In the genomic region with DNA sequence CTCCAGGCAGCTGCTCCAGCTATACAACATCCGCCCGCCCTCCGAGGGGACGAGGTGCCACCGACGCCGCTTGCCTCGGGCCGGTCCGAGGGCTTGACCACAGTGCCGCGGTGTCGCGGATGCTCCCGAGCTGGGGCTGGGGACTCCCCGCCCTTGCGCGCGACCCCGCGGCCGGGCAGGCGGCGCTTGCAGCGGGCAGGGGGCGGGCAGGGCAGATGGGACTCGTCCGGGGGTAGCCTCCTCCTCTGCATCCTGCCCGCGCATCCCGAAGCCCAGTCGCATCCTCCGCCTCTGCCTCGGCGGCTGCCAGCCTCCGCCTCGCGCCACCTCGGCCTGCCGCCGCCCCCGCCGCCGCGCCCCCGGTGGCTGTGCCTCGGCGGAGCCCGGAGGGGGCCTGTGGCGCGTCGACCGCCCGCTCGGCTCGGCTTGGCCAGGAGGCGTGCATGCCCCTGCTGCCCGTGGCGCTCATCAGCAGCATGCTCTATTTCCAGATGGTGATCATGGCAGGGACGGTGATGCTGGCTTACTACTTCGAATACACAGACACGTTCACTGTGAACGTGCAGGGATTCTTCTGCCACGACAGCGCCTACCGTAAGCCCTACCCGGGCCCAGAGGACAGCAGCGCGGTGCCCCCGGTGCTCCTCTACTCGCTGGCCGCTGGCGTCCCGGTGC, we compare ENCODE assay signal across 8 mouse cellular contexts. TPM values are rescaled to one million over a fixed set of nuclear protein-coding genes. Genes with fewer than 3 reads are reported as not detected.
DNase-seq lines count a peak whose midpoint lies in the region; ATAC-seq and TF ChIP-seq lines count a peak whose summit lies in the region.

No protein-coding gene starts in this region.

- DNase-seq in kidney, adult 9 months: no peak
- no peak for DNase-seq in liver, adult 2 months (ENCODE audit: extremely low read depth, low read depth, low spot score)
- peak; percentile 70 for DNase-seq in retina, embryonic 14.5 days (ENCODE audit: low spot score)
- no peak for DNase-seq in thymus, postnatal 0 days (ENCODE audit: low spot score)

- TF ChIP-seq POLR2A in bone marrow macrophage, adult 2 months (IDR thresholded peaks at IDR 0.05; ENCODE audit: borderline replicate concordance, low read depth, low read length): no peak
- TF ChIP-seq POLR2A in liver, adult 2 months (IDR thresholded peaks at IDR 0.05; ENCODE audit: extremely low read depth, insufficient read depth, low read length): no peak

- peaks cover 31% of the 10 kb centered on the region for H3K27me3 ChIP-seq in kidney, embryonic 14.5 days (ENCODE audit: control insufficient read depth, insufficient read depth, low read length)
- no peaks in the 10 kb centered on the region for H3K27me3 ChIP-seq in forebrain, embryonic 16.5 days (replicated peaks; ENCODE audit: control insufficient read depth, insufficient read depth, low read length)
- H3K27me3 ChIP-seq in intestine, embryonic 15.5 days (replicated peaks): peaks cover 21% of the 10 kb centered on the region
- H3K27me3 ChIP-seq in liver, adult 2 months (ENCODE audit: control insufficient read depth, insufficient read depth, low read length): peaks cover 12% of the 10 kb centered on the region; the same call in 1 of the 2 replicates

- peak; percentile 88 for ATAC-seq in kidney, embryonic 14.5 days (ENCODE audit: low FRiP score, low TSS enrichment)
- ATAC-seq in forebrain, embryonic 16.5 days: peak; percentile 87
- peak; percentile 81 for ATAC-seq in intestine, embryonic 15.5 days

- no peaks in the 10 kb centered on the region for H3K9me3 ChIP-seq in kidney, embryonic 14.5 days (ENCODE audit: control insufficient read depth, low read length)
- no peaks in the 10 kb centered on the region for H3K9me3 ChIP-seq in forebrain, embryonic 16.5 days (ENCODE audit: control insufficient read depth, low read length)
- no peaks in the 10 kb centered on the region for H3K9me3 ChIP-seq in intestine, embryonic 15.5 days

- H3K4me1 ChIP-seq in kidney, embryonic 14.5 days (ENCODE audit: control insufficient read depth, insufficient read depth, low read length): no peaks in the 10 kb centered on the region
- no peaks in the 10 kb centered on the region for H3K4me1 ChIP-seq in bone marrow macrophage, adult 2 months (ENCODE audit: control insufficient read depth, insufficient read depth, low read length)
- peaks cover 8% of the 10 kb centered on the region; the same call in 1 of the 2 replicates for H3K4me1 ChIP-seq in forebrain, embryonic 16.5 days (replicated peaks; ENCODE audit: control insufficient read depth, insufficient read depth, low read length)
- H3K4me1 ChIP-seq in intestine, embryonic 15.5 days (replicated peaks): peaks cover 10% of the 10 kb centered on the region
- no peaks in the 10 kb centered on the region for H3K4me1 ChIP-seq in liver, adult 2 months (ENCODE audit: control insufficient read depth, insufficient read depth, low read length)

- H3K4me2 ChIP-seq in kidney, embryonic 14.5 days (replicated peaks; ENCODE audit: low read depth, low read length): peak overlapping the region; percentile 98
- peak overlapping the region; percentile 91 for H3K4me2 ChIP-seq in forebrain, embryonic 16.5 days (ENCODE audit: low read length)
- H3K4me2 ChIP-seq in intestine, embryonic 15.5 days (replicated peaks): peak overlapping the region; percentile 98

- 1% methylated on average over 55 of the region's 74 CpGs for WGBS in kidney, embryonic 14.5 days
- under 1% methylated on average over 66 of the region's 74 CpGs for WGBS in forebrain, embryonic 16.5 days
- WGBS in intestine, embryonic 15.5 days: 1% methylated on average over 72 of the region's 74 CpGs
- 3% methylated on average over 69 of the region's 74 CpGs for WGBS in liver, adult 2 months

- peak overlapping the region; percentile 38 for H3K9ac ChIP-seq in kidney, embryonic 14.5 days (ENCODE audit: low read depth, low read length)
- peak overlapping the region; percentile 87 for H3K9ac ChIP-seq in forebrain, embryonic 16.5 days (replicated peaks; ENCODE audit: low read depth, low read length)
- peak overlapping the region; percentile 44 for H3K9ac ChIP-seq in intestine, embryonic 15.5 days
- no peak overlapping the region for H3K9ac ChIP-seq in liver, adult 2 months (ENCODE audit: low read depth, low read length)

- peak overlapping the region; percentile 47 for H3K4me3 ChIP-seq in kidney, embryonic 14.5 days (ENCODE audit: low read length)
- H3K4me3 ChIP-seq in bone marrow macrophage, adult 2 months (ENCODE audit: insufficient read depth, low read length): peak overlapping the region; percentile 14
- peak overlapping the region; percentile 79 for H3K4me3 ChIP-seq in forebrain, embryonic 16.5 days (replicated peaks; ENCODE audit: low read length)
- H3K4me3 ChIP-seq in intestine, embryonic 15.5 days (replicated peaks): peak overlapping the region; percentile 54
- peak overlapping the region; percentile 27; the same call in 1 of the 2 replicates for H3K4me3 ChIP-seq in liver, adult 2 months (ENCODE audit: insufficient read depth, low read depth, low read length)

- H3K36me3 ChIP-seq in kidney, embryonic 14.5 days (ENCODE audit: control insufficient read depth, insufficient read depth, low read length): no peaks in the 10 kb centered on the region
- H3K36me3 ChIP-seq in forebrain, embryonic 16.5 days (ENCODE audit: control insufficient read depth, insufficient read depth): no peaks in the 10 kb centered on the region
- H3K36me3 ChIP-seq in intestine, embryonic 15.5 days: no peaks in the 10 kb centered on the region
- no peaks in the 10 kb centered on the region for H3K36me3 ChIP-seq in liver, adult 2 months (ENCODE audit: control insufficient read depth, insufficient read depth, low read length)

- H3K79me2 ChIP-seq in liver, adult 2 months (ENCODE audit: control insufficient read depth, insufficient read depth, low read length): no peaks in the 10 kb centered on the region

- no peak for TF ChIP-seq CTCF in bone marrow macrophage, adult 2 months (IDR thresholded peaks at IDR 0.05; ENCODE audit: low read depth, low read length)
- no peak for TF ChIP-seq CTCF in liver, adult 2 months (IDR thresholded peaks at IDR 0.05; ENCODE audit: low read depth, low read length)

- H3K27ac ChIP-seq in kidney, embryonic 14.5 days (ENCODE audit: low read depth, low read length): no peak overlapping the region
- H3K27ac ChIP-seq in bone marrow macrophage, adult 2 months (ENCODE audit: insufficient read depth, low read depth, low read length): no peak overlapping the region
- H3K27ac ChIP-seq in forebrain, embryonic 16.5 days (ENCODE audit: low read length): peak overlapping the region; percentile 81
- H3K27ac ChIP-seq in intestine, embryonic 15.5 days: no peak overlapping the region
- H3K27ac ChIP-seq in liver, adult 2 months (replicated peaks; ENCODE audit: insufficient read depth, low read depth, low read length): no peak overlapping the region

RNA-seq across cellular contexts. Expression of gene Plppr5, which starts 0.8 kb away (rescaled TPM):
- 0.11 and 0.18 TPM in 2 replicates for polyA plus RNA-seq in kidney, embryonic 14.5 days (2014; fragmentation: Nextera tagmentation; extraction: Ambion mirVana)
- polyA plus RNA-seq in bone marrow macrophage, adult 2 months (2012; ENCODE audit: insufficient read depth, insufficient read length, missing spikeins): not detected in 2 replicates
- 9.7 and 10.3 TPM in 2 replicates for polyA plus RNA-seq in forebrain, embryonic 16.5 days (2015; fragmentation: Nextera tagmentation; extraction: Ambion mirVana)
- polyA plus RNA-seq in intestine, embryonic 15.5 days (2015; fragmentation: Nextera tagmentation; extraction: Ambion mirVana): 1.1 and 1.5 TPM in 2 replicates
- 0.18 and 0.20 TPM in 2 replicates for total RNA-seq in liver, adult 2 months (2014; rRNA removed)
- 0.05 TPM in 1 of 2 replicates, not detected in the other for polyA plus RNA-seq in liver, adult 2 months (2012; rRNA removed)
- polyA plus RNA-seq in thymus, postnatal 0 days (2015; fragmentation: Nextera tagmentation; extraction: Ambion mirVana): 0.06 and 0.18 TPM in 2 replicates

Comparison
In these comparisons a context has a peak if more than half of its experiments do, and no peak if none do; other contexts are left out.
1. H3K4me3 ChIP-seq: peak in every context shown above with its lines; median percentile 79 in forebrain, embryonic 16.5 days; 54 in intestine, embryonic 15.5 days; 47 in kidney, embryonic 14.5 days; 27 in liver, adult 2 months; 14 in bone marrow macrophage, adult 2 months.